18 mouse cellular contexts compared by ENCODE assay signal in the genomic region with DNA sequence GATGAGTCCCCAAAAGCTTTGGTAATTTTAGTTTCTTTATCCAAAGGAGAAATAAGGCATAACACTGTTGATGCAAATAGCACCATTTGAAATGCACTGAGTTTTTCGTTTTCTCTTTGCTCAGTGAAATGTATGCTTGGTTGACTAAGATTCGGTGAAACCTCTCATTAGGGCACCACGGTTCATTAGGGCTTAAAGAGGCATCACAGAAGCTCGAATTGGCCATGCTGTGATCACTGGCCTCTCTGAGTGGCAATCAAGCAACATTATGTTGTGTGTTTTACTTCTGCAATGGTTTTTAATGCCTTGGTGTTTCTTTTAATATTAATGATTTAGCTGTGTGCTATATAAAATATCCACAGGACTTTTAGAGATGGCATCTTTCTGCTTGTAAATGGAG.
"Had no signal": no experiment of that assay in that cellular context is flagged by ENCODE, and none has a peak within 500 bp of the region (broad histone marks: within the 10 kb centered on the region; RNA-seq: fewer than 3 reads in every experiment).

No protein-coding gene starts in this region.

- H3K27ac ChIP-seq: kidney, embryonic 15.5 days; limb, embryonic 12.5 days; limb, embryonic 15.5 days; liver, embryonic 14.5 days; macrophage; midbrain, embryonic 12.5 days; midbrain, embryonic 15.5 days; neural tube, embryonic 12.5 days; neural tube, embryonic 15.5 days had no signal

- H3K4me2 ChIP-seq: kidney, embryonic 15.5 days; limb, embryonic 12.5 days; limb, embryonic 15.5 days; liver, embryonic 11.5 days; lung, embryonic 14.5 days; midbrain, embryonic 12.5 days; midbrain, embryonic 15.5 days; neural tube, embryonic 12.5 days; neural tube, embryonic 15.5 days had no signal

- H3K9ac ChIP-seq: kidney, embryonic 15.5 days; limb, embryonic 12.5 days; limb, embryonic 15.5 days; liver, embryonic 14.5 days; liver, postnatal 0 days; lung, embryonic 14.5 days; midbrain, embryonic 12.5 days; midbrain, embryonic 15.5 days; neural tube, embryonic 12.5 days; neural tube, embryonic 15.5 days had no signal

- H3K4me1 ChIP-seq: kidney, embryonic 15.5 days; limb, embryonic 12.5 days; limb, embryonic 15.5 days; midbrain, embryonic 12.5 days; midbrain, embryonic 15.5 days; neural tube, embryonic 12.5 days; neural tube, embryonic 15.5 days had no signal

- ATAC-seq: liver, postnatal 0 days; lung, postnatal 0 days; midbrain, embryonic 15.5 days had no signal

- H3K36me3 ChIP-seq: kidney, embryonic 15.5 days; limb, embryonic 12.5 days; limb, embryonic 15.5 days; midbrain, embryonic 12.5 days; midbrain, embryonic 15.5 days; neural tube, embryonic 12.5 days; neural tube, embryonic 15.5 days had no signal

- DNase-seq: kidney, postnatal 10 days; kidney, postnatal 36 days; left cerebral cortex, postnatal 4 days; liver, postnatal 0 days; lung, embryonic 14.5 days; thymus, adult 18-20 months; thymus, postnatal 4 days had no signal

- H3K27me3 ChIP-seq: kidney, embryonic 15.5 days; limb, embryonic 12.5 days; limb, embryonic 15.5 days; midbrain, embryonic 12.5 days; midbrain, embryonic 15.5 days; neural tube, embryonic 12.5 days; neural tube, embryonic 15.5 days had no signal

- H3K4me3 ChIP-seq: kidney, embryonic 15.5 days; limb, embryonic 12.5 days; limb, embryonic 15.5 days; midbrain, embryonic 12.5 days; midbrain, embryonic 15.5 days; neural tube, embryonic 12.5 days; neural tube, embryonic 15.5 days had no signal

- H3K9me3 ChIP-seq: kidney, embryonic 15.5 days; limb, embryonic 12.5 days; limb, embryonic 15.5 days; midbrain, embryonic 12.5 days; midbrain, embryonic 15.5 days; neural tube, embryonic 12.5 days; neural tube, embryonic 15.5 days had no signal
